Mouse (Mus musculus) heart, adult 2 months (tissue): ENCODE results near the gene Zbtb49.

Experiments used
- EP300 ChIP-seq: fragments of 200-500 bp; IDR thresholded peaks from 2 replicates; pipeline ENCODE4 v1.6.1; 2011; ENCODE audit warnings: low read depth, low read length, control low read depth; ENCODE audit not compliant: insufficient read depth
- POLR2A ChIP-seq: fragments of 200-500 bp; IDR thresholded peaks from 2 replicates; pipeline ENCODE4 v1.6.1; 2011; ENCODE audit warnings: mild to moderate bottlenecking, low read depth, low read length, control low read depth; ENCODE audit not compliant: insufficient read depth

GRCm38 (mm10) chr5:38235422-38235821 is 15.2 kb upstream of the Zbtb49 start:
- TF ChIP-seq EP300 (no peak), POLR2A (no peak)
